Mouse (Mus musculus): ENCODE data around the gene Zc3h18.

The Zc3h18 gene

DNA sequence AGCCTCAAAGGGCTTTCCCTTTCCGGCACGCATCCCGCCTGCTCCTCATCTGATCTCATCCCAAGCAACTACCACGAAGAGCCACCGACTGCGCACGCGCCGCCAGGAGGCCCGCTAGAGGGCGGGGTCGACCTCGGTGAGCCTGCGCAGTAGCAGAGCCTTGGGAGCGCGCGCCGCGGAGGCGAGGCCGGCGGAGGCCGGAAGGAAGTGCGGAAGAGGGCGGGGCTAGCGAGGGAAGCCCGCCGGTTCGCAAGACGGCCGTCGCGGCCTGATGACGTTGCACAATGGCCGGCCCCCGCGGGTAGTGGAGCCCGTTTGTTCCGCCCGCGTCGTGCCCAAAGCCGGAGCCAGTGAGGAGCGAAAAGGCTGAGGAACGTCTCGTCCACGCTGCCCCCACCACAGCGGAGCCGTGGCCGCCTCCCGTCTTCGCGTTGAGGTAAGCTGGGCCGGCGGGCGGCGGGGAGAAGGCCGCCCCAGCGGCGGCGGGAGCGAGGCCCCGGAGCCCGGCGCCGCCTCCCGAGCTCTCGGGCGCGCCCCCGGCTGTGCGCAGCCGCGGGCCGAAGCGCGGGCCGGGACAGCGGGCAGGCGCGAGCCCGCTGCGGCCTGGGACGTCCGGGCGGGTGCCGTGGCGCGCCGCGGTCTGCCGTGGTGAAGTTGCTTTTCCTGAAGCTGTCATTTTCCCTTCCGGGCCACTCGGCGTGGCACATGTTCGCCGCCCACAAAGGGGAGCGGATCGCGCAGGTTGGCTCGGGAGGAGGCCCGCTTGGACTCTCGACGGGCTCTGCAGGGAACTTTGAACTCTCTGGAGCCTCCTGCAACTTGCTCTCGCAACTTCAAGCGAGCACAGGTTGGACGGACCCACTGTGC is at the start of gene Zc3h18:
Gene Zc3h18 (plus strand): TSS at position 245 of the 867 bp plus-strand sequence.
- peak; percentile 96 for DNase-seq (ENCODE audit: low read depth, low spot score)

DNA sequence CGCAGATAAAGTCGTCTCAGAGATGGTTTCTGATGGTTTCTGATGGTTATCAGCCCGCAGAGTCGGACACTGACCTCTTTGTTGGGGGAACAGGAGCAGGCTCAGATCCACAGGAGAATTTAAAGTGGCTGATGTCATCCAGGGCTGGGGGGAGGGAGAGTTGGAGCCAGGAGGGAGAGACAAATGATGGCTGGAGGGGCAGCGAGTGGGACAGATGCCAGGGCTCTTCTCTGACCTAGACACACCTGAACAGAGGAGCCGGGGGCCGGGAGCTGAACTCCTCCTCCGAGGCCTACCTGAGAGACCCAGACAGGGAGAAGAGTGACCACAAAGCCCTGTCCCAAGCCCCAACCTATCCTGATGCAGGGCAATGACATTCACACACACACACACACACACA is 47.3 kb upstream of the Zc3h18 start:
- no peak for DNase-seq (ENCODE audit: low read depth, low spot score)

DNA sequence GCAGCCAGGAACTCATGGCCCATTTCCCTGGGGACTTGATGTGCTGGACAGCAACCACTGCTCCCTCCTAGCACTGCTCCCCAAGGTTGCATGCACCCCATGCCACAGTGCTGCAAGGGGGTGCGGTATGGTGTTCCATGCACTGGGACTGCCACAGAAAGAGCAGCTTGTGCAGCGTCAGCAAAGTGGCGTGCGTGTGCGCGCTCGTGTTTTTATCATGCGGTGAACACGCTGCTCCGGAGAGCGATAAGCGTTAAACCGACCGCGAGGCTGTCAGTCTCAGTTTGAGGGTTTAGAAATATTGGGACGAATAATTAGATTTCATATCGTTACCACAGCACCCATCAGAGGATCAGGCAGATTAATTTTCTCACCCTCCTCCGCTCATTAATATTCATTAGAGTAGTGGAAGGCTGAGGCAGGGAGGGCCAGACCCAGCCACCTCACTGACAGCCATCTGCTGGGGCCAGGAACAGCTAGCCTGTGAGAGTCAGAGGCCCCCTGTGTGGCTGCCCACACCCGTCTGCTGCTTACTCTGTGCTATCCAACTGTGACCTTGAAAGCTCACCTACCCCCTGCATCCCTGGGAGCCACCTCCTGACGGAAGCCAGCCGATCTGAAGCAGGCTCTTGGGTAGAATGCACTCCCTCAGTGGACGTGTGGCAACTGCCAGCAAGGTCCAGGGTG is 46.7 kb upstream of the Zc3h18 start:
- no peak for DNase-seq (ENCODE audit: low read depth, low spot score)

DNA sequence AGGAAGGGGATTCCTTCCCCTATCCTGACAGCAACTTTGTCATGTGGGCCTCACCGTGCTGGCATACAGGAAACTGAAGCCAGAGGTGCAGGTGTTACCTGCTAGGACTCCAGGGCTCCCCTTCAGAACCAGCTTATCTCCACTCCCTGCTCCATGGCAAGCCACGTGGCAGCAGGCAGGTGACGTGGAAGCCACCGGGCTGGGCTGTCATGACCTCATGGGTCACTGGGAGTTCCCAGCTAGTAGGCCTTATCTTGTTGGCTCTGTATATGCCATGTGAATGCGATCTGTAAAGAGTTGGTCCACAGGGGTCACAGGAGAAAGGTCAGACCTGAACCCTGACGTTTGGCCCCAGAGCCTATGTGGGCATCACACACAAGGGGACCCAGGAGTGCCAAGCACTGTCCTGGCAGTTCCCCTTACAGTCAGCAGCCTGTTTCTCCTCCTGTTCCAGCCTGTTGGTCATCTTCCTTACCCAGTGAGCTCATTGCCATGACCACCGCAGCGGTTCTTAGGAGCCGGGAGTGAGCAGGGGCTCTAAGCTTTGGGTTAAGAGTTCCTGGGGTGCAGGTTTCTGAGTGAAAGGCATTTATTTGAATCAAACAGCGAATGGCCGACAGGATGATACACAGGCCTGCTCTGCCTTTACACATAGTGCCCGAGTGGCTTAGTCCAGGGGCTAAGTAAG is 45.8 kb upstream of the Zc3h18 start:
- no peak for DNase-seq (ENCODE audit: low read depth, low spot score)

DNA sequence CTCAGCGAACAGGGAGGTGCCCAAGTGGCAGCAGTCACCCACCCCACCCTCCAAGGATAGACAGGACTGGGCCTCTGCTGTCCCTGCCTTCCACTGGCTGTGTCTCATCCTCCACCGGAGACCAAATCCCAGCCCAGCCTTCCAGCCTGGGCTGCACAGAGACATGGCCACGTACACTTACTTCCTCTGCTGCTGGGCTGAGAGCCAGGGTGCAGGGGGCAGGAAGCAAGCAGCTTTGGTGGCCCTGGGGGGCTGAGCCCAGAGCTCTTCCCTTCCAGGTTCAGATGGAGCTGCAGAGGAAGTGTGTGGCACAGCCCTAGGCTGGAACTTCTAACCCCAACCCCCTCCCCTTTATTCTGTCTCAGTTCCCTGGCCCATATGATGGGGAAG is 45.3 kb upstream of the Zc3h18 start:
- no peak for DNase-seq (ENCODE audit: low read depth, low spot score)

DNA sequence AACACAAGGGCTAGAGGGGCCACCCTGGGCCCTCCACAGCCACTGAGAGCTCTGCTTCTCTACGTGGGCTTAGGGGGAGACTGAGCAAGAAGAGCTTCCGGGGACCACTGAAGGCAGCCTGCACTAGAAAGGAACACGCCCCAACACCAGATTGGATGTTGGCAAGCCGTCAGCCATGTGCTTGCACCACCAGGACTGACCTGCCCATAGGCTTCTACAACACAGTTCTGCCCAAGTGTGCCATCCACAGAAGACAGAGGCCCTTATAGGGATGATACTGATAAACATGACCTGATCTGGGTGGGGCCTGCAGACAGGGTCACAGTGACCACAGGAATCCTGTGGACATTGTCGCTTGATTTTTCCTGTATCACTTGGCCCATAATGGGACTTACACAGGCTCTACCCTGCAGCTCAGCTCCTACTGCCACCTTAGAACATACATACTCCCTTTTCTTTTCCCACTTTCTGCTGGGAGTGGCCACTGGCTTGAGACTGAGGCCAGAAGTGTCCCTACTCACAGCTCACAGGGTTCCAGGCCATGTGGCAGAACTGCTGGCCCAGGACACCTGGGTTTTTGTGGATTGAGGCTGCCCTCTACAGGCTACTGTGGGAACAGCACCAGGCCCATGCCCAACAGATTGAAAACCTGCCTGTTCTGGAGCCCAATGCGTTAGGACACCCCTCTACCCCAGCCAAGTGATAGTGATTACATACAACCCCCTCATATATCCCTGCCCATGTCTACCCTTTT is 43.5 kb upstream of the Zc3h18 start:
- DNase-seq (ENCODE audit: low read depth, low spot score), result no peak

DNA sequence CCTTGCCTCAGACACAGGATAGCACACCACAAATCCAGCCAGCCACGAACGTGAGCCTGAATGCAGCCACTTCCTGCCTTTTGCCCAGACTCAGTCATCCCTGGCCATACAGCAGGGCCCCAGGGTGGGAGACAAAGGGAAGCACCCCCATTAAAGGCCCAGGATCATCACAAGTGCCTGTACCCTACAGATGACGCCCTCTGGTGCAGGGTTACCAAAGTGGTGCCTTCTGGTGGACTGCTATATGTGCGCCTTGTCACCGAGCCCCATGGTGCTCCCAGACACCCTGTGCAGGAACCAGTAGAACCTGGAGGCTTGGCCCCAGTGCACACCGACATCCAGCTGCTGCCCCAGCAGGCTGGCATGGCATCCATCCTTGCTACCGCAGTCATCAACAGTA is 42.9 kb upstream of the Zc3h18 start:
- no peak for DNase-seq (ENCODE audit: low read depth, low spot score)

DNA sequence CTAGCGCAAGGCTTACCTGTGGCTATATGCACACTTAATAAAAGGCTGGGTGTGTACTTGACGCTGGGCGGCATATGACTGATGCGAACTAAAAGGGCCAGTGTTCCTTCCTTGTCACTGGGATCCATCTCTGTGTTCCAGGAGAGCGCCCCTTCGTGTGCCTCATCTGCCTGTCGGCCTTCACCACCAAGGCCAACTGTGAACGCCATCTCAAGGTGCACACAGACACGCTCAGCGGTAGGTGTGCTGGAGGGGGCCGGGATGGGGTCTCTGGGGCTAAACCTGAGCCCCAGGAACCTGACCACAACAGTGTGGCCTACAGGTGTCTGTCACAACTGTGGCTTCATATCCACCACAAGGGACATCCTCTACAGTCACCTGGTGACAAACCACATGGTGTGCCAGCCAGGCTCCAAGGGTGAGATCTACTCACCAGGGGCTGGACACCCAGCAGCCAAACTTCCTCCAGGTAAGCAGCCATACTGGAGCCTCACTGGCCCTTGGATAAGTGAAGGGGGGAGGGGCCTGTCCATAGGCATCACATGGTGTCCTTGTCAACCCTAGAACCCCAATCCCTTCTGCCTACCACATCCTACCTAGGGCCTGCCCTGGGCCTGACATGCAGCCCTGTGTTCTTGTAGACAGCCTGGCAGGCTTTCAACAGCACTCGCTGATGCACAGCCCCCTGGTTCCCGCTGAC is 41.5 kb upstream of the Zc3h18 start:
- DNase-seq (ENCODE audit: low read depth, low spot score), result no peak

DNA sequence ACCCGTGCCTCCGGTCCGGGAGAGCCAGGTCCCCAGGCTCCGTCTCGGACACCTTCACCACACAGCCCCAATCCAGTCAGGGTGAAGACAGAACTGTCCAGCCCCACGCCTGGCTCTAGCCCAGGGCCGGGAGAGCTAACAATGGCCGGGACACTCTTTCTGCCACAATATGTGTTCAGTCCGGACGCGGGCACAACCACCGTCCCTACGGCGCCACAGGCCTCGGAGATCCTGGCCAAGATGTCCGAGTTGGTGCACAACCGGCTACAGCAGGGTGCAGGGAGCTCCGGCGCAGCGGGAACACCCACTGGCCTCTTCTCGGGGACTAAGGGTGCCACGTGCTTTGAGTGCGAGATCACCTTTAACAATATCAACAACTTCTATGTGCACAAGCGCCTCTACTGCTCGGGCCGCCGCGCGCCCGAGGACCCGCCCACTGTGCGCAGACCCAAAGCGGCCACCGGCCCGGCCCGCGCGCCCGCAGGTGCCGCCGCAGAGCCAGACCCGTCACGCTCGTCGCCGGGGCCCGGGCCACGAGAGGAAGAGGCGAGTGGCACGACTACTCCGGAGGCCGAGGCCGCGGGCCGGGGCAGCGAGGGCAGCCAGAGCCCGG is 40.7 kb upstream of the Zc3h18 start:
- no peak for DNase-seq (ENCODE audit: low read depth, low spot score)

DNA sequence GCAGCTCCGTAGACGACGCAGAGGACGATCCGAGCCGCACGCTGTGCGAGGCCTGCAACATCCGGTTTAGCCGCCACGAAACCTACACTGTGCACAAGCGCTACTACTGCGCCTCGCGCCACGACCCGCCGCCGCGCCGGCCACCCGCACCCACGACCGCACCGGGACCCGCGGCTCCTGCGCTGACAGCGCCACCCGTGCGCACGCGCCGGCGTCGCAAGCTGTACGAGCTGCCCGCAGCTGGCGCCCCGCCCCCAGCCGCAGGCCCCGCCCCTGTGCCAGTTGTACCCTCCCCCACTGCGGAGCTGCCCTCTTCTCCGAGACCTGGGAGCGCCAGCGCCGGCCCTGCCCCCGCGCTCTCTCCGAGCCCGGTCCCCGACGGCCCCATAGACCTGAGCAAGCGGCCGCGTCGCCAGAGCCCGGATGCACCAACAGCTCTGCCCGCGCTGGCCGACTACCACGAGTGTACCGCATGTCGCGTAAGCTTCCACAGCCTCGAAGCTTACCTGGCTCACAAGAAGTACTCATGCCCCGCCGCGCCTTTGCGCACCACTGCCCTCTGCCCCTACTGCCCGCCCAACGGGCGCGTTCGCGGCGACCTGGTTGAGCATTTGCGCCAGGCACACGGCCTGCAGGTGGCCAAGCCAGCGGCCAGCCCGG is 40.0 kb upstream of the Zc3h18 start:
- DNase-seq (ENCODE audit: low read depth, low spot score), result no peak

DNA sequence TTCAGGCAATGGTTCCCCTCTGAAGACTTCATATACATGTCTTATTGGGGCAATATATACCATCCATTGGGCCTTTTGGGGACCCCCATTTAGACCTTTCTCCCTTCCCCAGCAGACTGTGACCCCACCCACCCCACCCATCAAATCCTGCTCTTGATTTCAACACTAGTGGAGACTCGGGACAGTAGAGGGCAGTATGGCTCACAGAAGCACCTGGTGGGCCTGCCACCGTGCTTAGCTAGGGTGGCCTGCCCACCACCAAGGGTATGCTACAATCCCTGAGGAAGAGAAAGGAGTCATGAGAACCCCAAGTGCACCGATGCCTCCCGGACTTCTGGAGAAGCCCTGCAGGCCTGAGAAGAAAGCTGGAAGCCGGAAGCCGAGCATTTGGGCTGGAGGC is 37.6 kb upstream of the Zc3h18 start:
- no peak for DNase-seq (ENCODE audit: low read depth, low spot score)

DNA sequence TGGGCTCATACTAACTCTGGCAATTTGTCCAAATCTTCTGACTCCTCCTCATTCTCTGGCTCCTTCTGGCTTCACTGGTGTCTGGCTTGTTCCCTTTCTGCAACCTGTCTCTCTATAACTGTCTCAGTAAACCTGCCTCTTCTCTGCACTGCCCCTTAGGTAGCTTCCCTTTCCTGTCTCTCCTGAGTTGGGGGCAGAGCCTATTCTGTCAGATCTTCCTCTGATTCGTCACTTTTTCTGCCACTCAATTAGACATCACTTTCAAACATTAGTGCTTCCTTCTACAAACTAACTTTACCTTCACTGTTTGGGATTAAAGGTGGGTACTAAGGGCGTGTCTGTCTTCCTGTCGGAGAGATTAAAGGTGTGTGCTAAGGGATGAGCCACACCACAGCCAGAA is 35.6 kb upstream of the Zc3h18 start:
- DNase-seq (ENCODE audit: low read depth, low spot score), result no peak

DNA sequence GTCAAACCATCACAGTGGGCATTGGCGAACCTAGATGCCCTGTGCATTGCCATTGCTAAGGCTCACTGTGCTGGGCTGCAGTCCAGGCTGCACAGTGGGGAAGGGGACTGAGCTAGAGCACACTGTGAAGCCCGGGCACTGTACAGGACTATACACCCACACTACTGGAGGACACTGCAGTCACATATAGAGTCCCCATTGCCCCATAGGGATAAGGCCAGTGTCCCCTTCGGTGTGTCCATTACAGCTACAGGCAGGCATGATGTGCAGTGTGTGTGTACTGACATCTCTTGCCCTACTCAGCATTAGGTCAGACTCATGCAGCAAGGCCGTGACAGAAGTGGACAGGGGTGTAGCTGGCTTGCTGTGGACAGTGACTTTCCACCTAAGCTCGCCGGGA is 34.6 kb upstream of the Zc3h18 start:
- DNase-seq (ENCODE audit: low read depth, low spot score), result no peak

DNA sequence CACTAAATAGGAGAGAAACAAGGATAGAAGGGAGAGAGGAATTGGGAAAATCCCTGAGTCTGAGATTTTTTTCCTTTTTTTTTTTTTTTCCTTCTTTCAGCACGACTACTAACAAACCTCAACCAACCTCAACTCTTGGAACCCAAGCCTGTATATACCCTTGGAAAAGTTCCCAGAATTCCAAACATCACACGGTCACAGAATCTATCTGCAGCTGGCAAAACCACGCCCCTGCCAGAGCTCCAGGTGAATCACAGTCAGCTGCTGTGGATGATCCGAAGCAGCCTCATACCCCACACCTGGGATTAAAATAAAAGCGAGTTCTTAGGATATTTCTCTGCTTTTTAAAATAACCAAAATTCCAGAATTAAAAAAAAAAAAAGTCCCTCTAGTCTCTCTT is 34.0 kb upstream of the Zc3h18 start:
- DNase-seq (ENCODE audit: low read depth, low spot score), result no peak

DNA sequence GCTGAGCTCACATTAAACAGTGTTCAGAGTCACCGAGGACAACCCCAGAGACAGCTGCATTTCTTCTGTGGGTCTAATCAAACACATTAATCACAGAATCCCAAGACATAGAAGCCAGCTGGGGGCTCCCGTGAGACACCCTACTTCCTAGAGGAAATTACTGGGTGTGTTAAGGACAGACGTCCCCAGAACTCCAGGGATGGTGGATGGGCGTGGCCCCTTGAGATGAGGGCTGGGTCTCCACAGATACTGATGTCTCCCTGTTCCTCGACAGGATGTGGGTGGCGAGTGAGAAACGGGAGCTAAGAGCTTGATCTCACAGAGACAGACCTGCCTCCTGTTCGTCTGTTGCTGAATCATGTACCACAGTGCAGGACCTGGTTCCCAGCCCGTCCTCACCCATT is 33.6 kb upstream of the Zc3h18 start:
- DNase-seq (ENCODE audit: low read depth, low spot score), result no peak

DNA sequence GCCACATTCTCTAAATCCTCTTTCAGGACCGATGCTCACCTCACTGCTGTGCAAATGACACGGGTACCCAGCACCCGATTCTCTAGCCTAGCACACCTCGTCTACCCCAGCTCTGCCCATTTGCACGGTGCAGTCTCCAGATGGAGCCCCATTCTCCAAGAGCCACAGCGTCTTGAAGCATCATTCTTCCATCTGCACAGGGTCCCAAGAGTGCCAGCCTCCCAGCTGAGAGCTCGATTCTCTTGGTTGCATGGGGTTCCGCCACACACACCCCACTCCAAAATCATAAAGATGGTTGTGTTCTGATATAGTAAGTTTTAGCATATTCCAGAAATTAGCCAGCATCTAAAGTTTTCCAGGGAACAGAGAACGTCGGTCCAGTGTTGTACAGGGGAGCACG is 33.1 kb upstream of the Zc3h18 start:
- no peak for DNase-seq (ENCODE audit: low read depth, low spot score)

DNA sequence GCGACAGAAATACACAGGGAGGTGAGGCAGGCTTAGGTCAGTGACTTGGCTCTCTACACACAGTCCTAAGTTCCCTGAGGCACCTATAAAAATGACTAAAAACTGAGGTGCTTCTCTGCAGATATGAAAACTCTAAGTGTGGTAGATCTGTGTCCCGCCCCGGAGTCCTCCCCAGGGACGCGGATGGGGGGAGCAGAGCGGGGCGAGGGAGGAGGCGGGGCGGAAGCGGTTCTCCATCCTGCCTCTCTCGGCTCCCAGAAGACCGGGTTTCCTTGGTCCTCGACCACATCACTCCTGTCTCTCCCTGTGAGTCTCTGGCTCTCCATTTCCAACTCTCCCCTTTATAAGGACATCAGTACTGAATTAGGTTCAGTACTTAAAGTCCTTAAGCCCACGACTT is 32.7 kb upstream of the Zc3h18 start:
- DNase-seq (ENCODE audit: low read depth, low spot score), result no peak

DNA sequence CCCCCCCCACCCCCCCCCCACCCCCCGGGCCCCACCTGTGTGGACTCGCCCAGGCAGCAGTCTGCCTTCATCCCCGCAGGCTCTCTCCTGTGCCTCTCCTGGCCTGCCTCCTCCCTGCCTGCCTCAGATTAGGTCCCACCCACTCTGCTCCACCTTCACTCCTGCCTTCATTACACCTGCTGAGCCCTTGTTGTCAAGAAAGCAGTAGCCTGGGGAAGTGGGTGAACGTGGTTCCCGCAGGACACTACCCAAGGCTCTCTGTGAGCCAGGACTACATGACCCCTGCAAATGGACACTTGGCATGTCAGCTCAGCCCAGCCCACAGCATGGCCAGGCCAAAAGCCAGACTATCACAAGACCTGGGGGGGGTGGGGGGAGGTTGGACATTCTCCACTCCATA is 32.2 kb upstream of the Zc3h18 start:
- no peak for DNase-seq (ENCODE audit: low read depth, low spot score)

DNA sequence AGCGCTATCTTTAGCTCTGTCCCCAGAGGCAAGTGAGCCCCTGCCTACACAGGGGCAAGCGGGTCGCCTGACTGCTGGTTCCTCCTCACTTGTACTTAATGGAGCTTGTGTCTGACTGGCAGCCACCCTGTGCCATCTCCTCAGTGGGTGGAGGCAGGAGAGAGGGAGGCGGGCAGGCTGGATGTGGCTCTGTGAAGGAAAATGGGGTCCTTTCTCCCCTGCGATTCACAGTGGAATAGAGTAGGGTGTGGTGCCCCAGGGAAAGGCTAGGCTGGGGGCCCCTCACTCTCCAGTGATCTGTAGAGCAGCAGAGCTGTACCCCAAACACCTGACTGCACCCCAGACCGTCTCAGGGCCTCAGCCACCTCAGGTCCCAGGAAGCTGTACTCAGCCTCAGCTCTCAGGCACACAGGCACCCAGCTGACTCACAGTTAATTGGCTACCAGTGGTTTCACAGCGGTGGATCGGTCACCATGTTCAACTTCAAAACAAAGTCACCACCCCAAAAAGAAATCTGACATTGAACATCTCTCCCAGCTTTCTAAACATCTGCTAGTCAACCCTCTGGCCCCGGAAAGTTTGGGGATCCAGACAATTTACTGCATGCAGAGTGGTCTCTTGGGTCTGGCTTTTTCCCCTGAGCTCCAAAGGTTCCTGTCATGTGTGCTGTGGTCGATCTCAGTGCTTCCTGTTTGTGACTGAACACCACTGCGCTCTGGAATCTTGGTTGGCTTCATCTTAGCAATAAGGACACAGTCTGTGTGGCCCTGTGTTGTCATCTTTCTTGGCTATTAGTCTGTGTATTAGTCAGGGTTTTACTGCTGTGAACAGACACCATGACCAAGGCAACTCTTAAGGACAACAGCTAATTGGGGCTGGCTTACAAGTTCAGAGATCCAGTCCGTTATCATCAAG is 31.0 kb upstream of the Zc3h18 start:
- DNase-seq (ENCODE audit: low read depth, low spot score), result no peak

Data from brain, embryonic 18.5 days (tissue).